ENCODE assay signal across 16 mouse cellular contexts in the genomic region with DNA sequence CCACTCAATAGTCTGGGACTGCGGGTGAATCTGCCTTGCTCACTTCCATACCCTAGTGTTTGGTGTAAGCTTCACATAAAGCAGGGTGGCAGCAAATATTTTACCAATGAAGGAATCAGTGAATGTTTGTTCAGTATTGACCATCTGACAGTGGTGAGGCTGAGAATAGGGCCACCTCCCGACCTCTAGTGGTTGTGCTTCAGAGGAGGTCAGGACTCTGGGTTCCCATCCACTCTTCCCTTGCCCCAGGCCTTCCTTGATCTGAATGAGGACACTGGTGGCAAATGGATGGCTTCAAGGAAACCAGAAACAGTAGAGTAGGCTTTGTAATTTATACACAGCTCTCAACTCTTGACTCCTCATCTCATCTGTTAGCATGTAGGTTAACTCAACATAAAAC. TPM values are rescaled to one million over a fixed set of nuclear protein-coding genes. Genes with fewer than 3 reads are reported as not detected.
DNase-seq lines count a peak whose midpoint lies in the region; ATAC-seq and TF ChIP-seq lines count a peak whose summit lies in the region.
"Had no signal": no experiment of that assay in that cellular context is flagged by ENCODE, and none has a peak within 500 bp of the region (broad histone marks: within the 10 kb centered on the region; RNA-seq: fewer than 3 reads in every experiment).

No protein-coding gene starts in this region.

- TF ChIP-seq CTCF in gastrocnemius, adult 2 months (IDR thresholded peaks at IDR 0.05) = no peak; the same call in 1 of the 2 replicates
- TF ChIP-seq CTCF in layer of hippocampus, adult 2 months (conservative IDR thresholded peaks at IDR 0.05) = 0 out of 2 replicates have a peak, but pooled peaks have one; percentile 9
- peak in 1 of 2 experiments; percentile 62; a peak in 2 of 4 replicates for TF ChIP-seq CTCF in CH12.LX (conservative IDR thresholded peaks at IDR 0.05 in 1 of 2, IDR thresholded peaks at IDR 0.05 in 1 of 2; ENCODE audit: low read depth in 2 of 2, low read length in 2 of 2)
- peak; percentile 48 for TF ChIP-seq CTCF in liver, embryonic 14.5 days (IDR thresholded peaks at IDR 0.05; ENCODE audit: low read depth)

- peaks cover 18 to 45% of the 10 kb centered on the region in 2 experiments for H3K4me1 ChIP-seq in CH12.LX (ENCODE audit: control insufficient read depth in 1 of 2, insufficient read depth in 2 of 2)
- peaks cover 0 to 17% of the 10 kb centered on the region in 2 experiments; a peak in 2 of 4 replicates for H3K4me1 ChIP-seq in liver, embryonic 14.5 days (replicated peaks; ENCODE audit: control insufficient read depth in 2 of 2, insufficient read depth in 2 of 2, low read length in 1 of 2)

- no peak for DNase-seq in gastrocnemius, adult 2 months
- no peak for DNase-seq in gastrocnemius, postnatal 25 days
- DNase-seq in layer of hippocampus, adult 2 months (ENCODE audit: low spot score in 2 of 2) = no peak
- DNase-seq in layer of hippocampus, postnatal 14 days (ENCODE audit: low spot score in 2 of 2) = no peak
- no peak for DNase-seq in CH12.LX (ENCODE audit: extremely low read depth)
- DNase-seq in liver, embryonic 14.5 days (ENCODE audit: low read depth in 3 of 3, low spot score in 3 of 3) = no peak
- DNase-seq in left cerebral cortex, postnatal 10 days (ENCODE audit: extremely low spot score in 1 of 2, low spot score in 2 of 2) = no peak
- DNase-seq in natural killer cell, adult 2 months (ENCODE audit: low spot score in 2 of 2) = no peak
- DNase-seq: adrenal gland, postnatal 25 days; gastrocnemius, postnatal 10 days; right cerebral cortex, postnatal 4 days; thymus, adult 18-20 months had no signal

- no peak for ATAC-seq in liver, embryonic 14.5 days (ENCODE audit: insufficient read depth)
- ATAC-seq: Patski had no signal

- dilution Hi-C loops in CH12.LX (cut with MboI; ENCODE audit: extremely low pct_ligation_motif_present, extremely low pct_unique_long_range_greater_than_20kb, low sequenced_read_pairs) = no loop called here

- H3K36me3 ChIP-seq in CH12.LX (replicated peaks in 1 of 2; ENCODE audit: control insufficient read depth in 1 of 2, insufficient read depth in 1 of 2, low read length in 1 of 2) = peaks cover 0 to 13% of the 10 kb centered on the region in 2 experiments
- no peaks in the 10 kb centered on the region for H3K36me3 ChIP-seq in liver, embryonic 14.5 days (replicated peaks; ENCODE audit: control insufficient read depth, insufficient read depth, low read depth)

- H3K4me3 ChIP-seq in gastrocnemius, adult 2 months = no peak overlapping the region
- H3K4me3 ChIP-seq in layer of hippocampus, adult 2 months = no peak overlapping the region
- H3K4me3 ChIP-seq in CH12.LX (replicated peaks in 1 of 3; ENCODE audit: low read depth in 2 of 3, low read length in 2 of 3, poor library complexity in 1 of 3) = no peak overlapping the region
- no peak overlapping the region for H3K4me3 ChIP-seq in liver, embryonic 14.5 days (ENCODE audit: insufficient read depth in 1 of 2, low read depth in 2 of 2, low read length in 2 of 2)

- H3K27ac ChIP-seq in gastrocnemius, adult 2 months = peak overlapping the region; percentile 93; the same call in 1 of the 2 replicates
- no peak overlapping the region; the same call in 1 of the 2 replicates for H3K27ac ChIP-seq in layer of hippocampus, adult 2 months
- H3K27ac ChIP-seq in CH12.LX (ENCODE audit: insufficient read depth, low read depth) = no peak overlapping the region; the same call in 1 of the 2 replicates
- no peak overlapping the region for H3K27ac ChIP-seq in liver, embryonic 14.5 days
- H3K27ac ChIP-seq: kidney, postnatal 0 days; limb, embryonic 12.5 days had no signal

- in situ Hi-C loops in CH12.LX (cut with MboI; ENCODE audit: low pct_ligation_motif_present, low pct_unique_long_range_greater_than_20kb, low sequenced_read_pairs) = loop anchor here (5.0 to 25.0 kb wide), 2 partner anchors 34 to 106 kb away; no protein-coding TSS in a partner anchor

- peak overlapping the region; percentile 22; the same call in 1 of the 2 replicates for H3K9ac ChIP-seq in CH12.LX (ENCODE audit: insufficient read depth, low read depth)
- no peak overlapping the region for H3K9ac ChIP-seq in liver, embryonic 14.5 days (replicated peaks)
- H3K9ac ChIP-seq: limb, embryonic 12.5 days had no signal

- intact Hi-C loops in gastrocnemius, adult 2 months (cut with DNase I) = loop anchor here (5.0 kb wide), 1 partner anchor 39 kb away; no protein-coding TSS in a partner anchor
- intact Hi-C loops in left cerebral cortex, postnatal 10 days (cut with DNase I) = loop anchor here (5.0 kb wide), 1 partner anchor 126 kb away; no protein-coding TSS in a partner anchor

- peaks cover 28% of the 10 kb centered on the region for H3K79me2 ChIP-seq in CH12.LX (replicated peaks; ENCODE audit: control insufficient read depth, extremely low read depth, insufficient read depth, poor library complexity, severe bottlenecking)

- TF ChIP-seq POLR2A in CH12.LX (IDR thresholded peaks at IDR 0.05; ENCODE audit: low read depth, low read length) = no peak

- no peak overlapping the region for H3K4me2 ChIP-seq in CH12.LX (ENCODE audit: insufficient read depth, low read depth, poor library complexity, severe bottlenecking)
- H3K4me2 ChIP-seq in liver, embryonic 14.5 days (ENCODE audit: low read depth) = no peak overlapping the region

- H3K27me3 ChIP-seq in CH12.LX (replicated peaks) = no peaks in the 10 kb centered on the region
- no peaks in the 10 kb centered on the region for H3K27me3 ChIP-seq in liver, embryonic 14.5 days (ENCODE audit: control insufficient read depth, insufficient read depth, low read length)
- H3K27me3 ChIP-seq: Patski had no signal

- WGBS in liver, embryonic 14.5 days (ENCODE audit: insufficient replicate concordance) = 34% methylated on average over 2 of the region's 2 CpGs

- TF ChIP-seq RAD21 in CH12.LX (IDR thresholded peaks at IDR 0.05; ENCODE audit: low read depth, low read length) = peak; percentile 60

- no peak for TF ChIP-seq EP300 in CH12.LX (IDR thresholded peaks at IDR 0.05; ENCODE audit: low read length)
- no peak for TF ChIP-seq EP300 in liver, embryonic 14.5 days (IDR thresholded peaks at IDR 0.05; ENCODE audit: low read depth)

- no peaks in the 10 kb centered on the region for H3K9me3 ChIP-seq in CH12.LX (replicated peaks; ENCODE audit: low read length)
- no peaks in the 10 kb centered on the region for H3K9me3 ChIP-seq in liver, embryonic 14.5 days (ENCODE audit: control insufficient read depth, low read length)
- H3K9me3 ChIP-seq: limb, embryonic 12.5 days; megakaryocyte, embryonic 14.5 days had no signal

TF ChIP-seq in CH12.LX, 34 proteins besides CTCF, POLR2A, EP300 and RAD21:
- TF ChIP-seq SMC3 (IDR thresholded peaks at IDR 0.05; ENCODE audit: low read depth, low read length) (peak; percentile 78), MYC (IDR thresholded peaks at IDR 0.05; ENCODE audit: low read depth, low read length) (no peak), UBTF (IDR thresholded peaks at IDR 0.05; ENCODE audit: low read depth, low read length) (no peak), JUND (conservative IDR thresholded peaks at IDR 0.05; ENCODE audit: low read depth, low read length) (no peak)

RNA-seq across cellular contexts. Expression of a gene that starts 14.0 kb away (rescaled TPM):
- total RNA-seq in gastrocnemius, adult 2 months (2021) = 1 to 10 TPM; 3.7 to 7.1 TPM
- 1 to 10 TPM; 6.7 to 7.4 TPM for total RNA-seq in gastrocnemius, postnatal 25 days (2021)
- 10 to 100 TPM; 38.5 to 41.2 TPM for total RNA-seq in layer of hippocampus, adult 2 months (2021)
- total RNA-seq in layer of hippocampus, postnatal 14 days (2021) = 10 to 100 TPM; 50.1 to 56.6 TPM
- 25.5 and 26.1 TPM in 2 replicates for total RNA-seq in CH12.LX (2012; rRNA removed)
- total RNA-seq in CH12.LX (2014; rRNA removed) = 23.8 and 25.9 TPM in 2 replicates
- 37.5 and 38.2 TPM in 2 replicates for polyA plus RNA-seq in CH12.LX (2012; ENCODE audit: insufficient read length, low read depth)
- 2.4 and 3.3 TPM in 2 replicates for polyA plus RNA-seq in liver, embryonic 14.5 days (2012; rRNA removed)
- polyA plus RNA-seq in liver, embryonic 14.5 days (2014; fragmentation: Nextera tagmentation; extraction: Ambion mirVana) = 3.1 and 3.4 TPM in 2 replicates
- 10 to 100 TPM; 62.2 to 66.4 TPM for total RNA-seq in left cerebral cortex, postnatal 10 days (2021)
